26 mouse cellular contexts compared by ENCODE assay signal in the genomic region with DNA sequence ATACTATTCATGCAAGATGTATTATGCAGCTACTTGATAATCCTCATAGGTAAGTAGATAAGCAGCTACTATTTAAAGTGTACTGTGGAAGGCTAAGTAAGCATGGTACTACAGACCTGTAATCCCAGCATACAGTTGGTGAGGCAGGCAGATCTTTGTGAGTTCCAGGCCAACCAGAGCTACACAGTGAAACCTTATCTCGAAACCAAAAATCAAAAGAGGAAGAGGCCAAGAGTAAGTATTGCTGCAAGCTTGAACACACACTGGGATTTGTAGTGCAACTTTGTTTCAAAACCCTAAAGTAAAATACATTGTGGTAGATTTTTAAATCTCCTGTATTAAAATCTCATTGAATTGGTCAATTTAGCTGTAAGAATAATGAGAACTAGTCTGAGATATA. TPM values are rescaled to one million over a fixed set of nuclear protein-coding genes. Genes with fewer than 3 reads are reported as not detected.
DNase-seq lines count a peak whose midpoint lies in the region; ATAC-seq and TF ChIP-seq lines count a peak whose summit lies in the region.
"Had no signal": no experiment of that assay in that cellular context is flagged by ENCODE, and none has a peak within 500 bp of the region (broad histone marks: within the 10 kb centered on the region; RNA-seq: fewer than 3 reads in every experiment).

No protein-coding gene starts in this region.

- no peak for TF ChIP-seq EP300 in liver, postnatal 0 days (IDR thresholded peaks at IDR 0.05; ENCODE audit: low read depth)
- peak; percentile 26 to 59; a peak in 1 of 4 replicates for TF ChIP-seq EP300 in MEL (IDR thresholded peaks at IDR 0.05; ENCODE audit: low read depth in 1 of 2, low read length in 2 of 2)

- no peak for TF ChIP-seq POLR2A in MEL (IDR thresholded peaks at IDR 0.05; ENCODE audit: control insufficient read depth in 1 of 2, insufficient read depth in 1 of 2, low read depth in 1 of 2, low read length in 2 of 2, poor library complexity in 1 of 2)

- WGBS in liver, postnatal 0 days (ENCODE audit: insufficient replicate concordance) = 11% methylated on average over 1 of the region's 1 CpGs

- H3K4me2 ChIP-seq in liver, postnatal 0 days (ENCODE audit: low read depth, low read length) = no peak overlapping the region
- H3K4me2 ChIP-seq: embryonic facial prominence, embryonic 15.5 days; heart, embryonic 13.5 days; hindbrain, embryonic 12.5 days had no signal

- no peaks in the 10 kb centered on the region; the same call in 1 of the 2 replicates for H3K79me2 ChIP-seq in MEL (ENCODE audit: control insufficient read depth, insufficient read depth, low read length, poor library complexity)

- peak overlapping the region; percentile 48 for H3K27ac ChIP-seq in liver, postnatal 0 days (ENCODE audit: low read depth)
- H3K27ac ChIP-seq in MEL (ENCODE audit: control insufficient read depth, low read depth, low read length) = no peak overlapping the region
- H3K27ac ChIP-seq: embryonic facial prominence, embryonic 15.5 days; forebrain, embryonic 10.5 days; heart, embryonic 13.5 days; hindbrain, embryonic 12.5 days had no signal

- ATAC-seq in liver, postnatal 0 days = no peak
- ATAC-seq in megakaryocyte, adult 5-6 weeks (ENCODE audit: poor library complexity, severe bottlenecking) = peak; percentile 90
- ATAC-seq: forebrain, embryonic 14.5 days; hindbrain, embryonic 16.5 days; inflammation-experienced regulatory T-cells, adult 6 months had no signal

- TF ChIP-seq CTCF in liver, postnatal 0 days (IDR thresholded peaks at IDR 0.05; ENCODE audit: low read depth) = no peak
- no peak for TF ChIP-seq CTCF in MEL (IDR thresholded peaks at IDR 0.05 in 2 of 3, conservative IDR thresholded peaks at IDR 0.05 in 1 of 3; ENCODE audit: control insufficient read depth in 1 of 3, insufficient read depth in 1 of 3, low read depth in 2 of 3, low read length in 3 of 3, poor library complexity in 1 of 3, severe bottlenecking in 1 of 3)

- H3K4me1 ChIP-seq in liver, postnatal 0 days (ENCODE audit: insufficient read depth) = peaks cover 17% of the 10 kb centered on the region
- 0 out of 4 replicates have a peak, but pooled peaks cover 0 to 2% of the 10 kb centered on the region in 2 experiments for H3K4me1 ChIP-seq in MEL (ENCODE audit: control insufficient read depth in 1 of 2, insufficient read depth in 2 of 2, low read length in 2 of 2)
- H3K4me1 ChIP-seq: embryonic facial prominence, embryonic 15.5 days; forebrain, embryonic 10.5 days; hindbrain, embryonic 12.5 days had no signal

- no peaks in the 10 kb centered on the region for H3K9me3 ChIP-seq in liver, postnatal 0 days (ENCODE audit: low read length)
- no peaks in the 10 kb centered on the region for H3K9me3 ChIP-seq in MEL (replicated peaks; ENCODE audit: insufficient read depth, low read length)
- H3K9me3 ChIP-seq: embryonic facial prominence, embryonic 15.5 days; forebrain, embryonic 10.5 days; heart, embryonic 13.5 days; hindbrain, embryonic 12.5 days had no signal

- H3K9ac ChIP-seq in liver, postnatal 0 days (replicated peaks) = no peak overlapping the region
- H3K9ac ChIP-seq in MEL (ENCODE audit: control insufficient read depth, low read depth, low read length, poor library complexity, severe bottlenecking) = no peak overlapping the region
- H3K9ac ChIP-seq: embryonic facial prominence, embryonic 15.5 days; heart, embryonic 13.5 days; hindbrain, embryonic 12.5 days had no signal

- H3K27me3 ChIP-seq in liver, postnatal 0 days (ENCODE audit: insufficient read depth, low read length) = no peaks in the 10 kb centered on the region
- H3K27me3 ChIP-seq in MEL (ENCODE audit: control insufficient read depth in 1 of 2, insufficient read depth in 2 of 2, low read length in 2 of 2) = no peaks in the 10 kb centered on the region
- H3K27me3 ChIP-seq: embryonic facial prominence, embryonic 15.5 days; heart, embryonic 13.5 days; hindbrain, embryonic 12.5 days had no signal

- no peak for TF ChIP-seq RAD21 in MEL (IDR thresholded peaks at IDR 0.05; ENCODE audit: low read depth, low read length)

- no peak overlapping the region for H3K4me3 ChIP-seq in liver, postnatal 0 days (ENCODE audit: low read depth, low read length)
- H3K4me3 ChIP-seq in MEL (ENCODE audit: control insufficient read depth in 1 of 2, insufficient read depth in 1 of 2, low read depth in 2 of 2, low read length in 2 of 2) = no peak overlapping the region
- H3K4me3 ChIP-seq: embryonic facial prominence, embryonic 15.5 days; erythroblast, embryonic 14.5 days; forebrain, embryonic 10.5 days; heart, embryonic 13.5 days; hindbrain, embryonic 12.5 days had no signal

- DNase-seq in liver, postnatal 0 days = no peak
- DNase-seq in liver = no peak
- peak; percentile 69 for DNase-seq in A20 (ENCODE audit: low read depth, low spot score)
- peak; percentile 74 for DNase-seq in MEL (ENCODE audit: low read depth, low spot score)
- no peak for DNase-seq in Muller cell, postnatal 12 days (ENCODE audit: inconsistent ontology term)
- DNase-seq in retina, postnatal 1 day = no peak
- no peak for DNase-seq in layer of hippocampus, adult 18-20 months (ENCODE audit: low spot score in 2 of 2)
- DNase-seq: adrenal gland, adult 8-10 months; adrenal gland, postnatal 36 days; cerebellum, adult 2 months; cerebellum, postnatal 10 days; embryo, embryonic 11 days; gastrocnemius, postnatal 10 days; heart, postnatal 36 days had no signal

- no peaks in the 10 kb centered on the region; the same call in 1 of the 2 replicates for H3K36me3 ChIP-seq in liver, postnatal 0 days (replicated peaks; ENCODE audit: insufficient read depth, low read length)
- peaks cover 0 to 12% of the 10 kb centered on the region in 2 experiments; a peak in 2 of 4 replicates for H3K36me3 ChIP-seq in MEL (ENCODE audit: control insufficient read depth in 1 of 2, insufficient read depth in 2 of 2, low read length in 2 of 2)
- H3K36me3 ChIP-seq: embryonic facial prominence, embryonic 15.5 days; forebrain, embryonic 10.5 days; hindbrain, embryonic 12.5 days had no signal

TF ChIP-seq in MEL, 35 proteins besides CTCF, POLR2A, EP300 and RAD21:
- TF ChIP-seq MYB (IDR thresholded peaks at IDR 0.05; ENCODE audit: low read depth, low read length) = no peak
- TF ChIP-seq MAFK (IDR thresholded peaks at IDR 0.05; ENCODE audit: borderline replicate concordance, low read depth, low read length) = no peak
- TF ChIP-seq RCOR1 (IDR thresholded peaks at IDR 0.05; ENCODE audit: low read depth, low read length) = peak; percentile 99
- TF ChIP-seq SIN3A (IDR thresholded peaks at IDR 0.05; ENCODE audit: low read length) = no peak
- TF ChIP-seq E2F4 (IDR thresholded peaks at IDR 0.05; ENCODE audit: borderline replicate concordance, low read depth, low read length) = no peak
- TF ChIP-seq TCF12 (IDR thresholded peaks at IDR 0.05; ENCODE audit: low read depth, low read length) = 0 out of 2 replicates have a peak, but pooled peaks have one; percentile 14
- TF ChIP-seq ZNF384 (IDR thresholded peaks at IDR 0.05; ENCODE audit: low read depth, low read length) = no peak
- no peak for TF ChIP-seq USF2 (IDR thresholded peaks at IDR 0.05; ENCODE audit: borderline replicate concordance in 1 of 2, insufficient read depth in 1 of 2, low read depth in 1 of 2, low read length in 2 of 2)
- 0 out of 2 replicates have a peak, but pooled peaks have one; percentile 35 for TF ChIP-seq MYC (IDR thresholded peaks at IDR 0.05; ENCODE audit: low read depth, low read length)
- TF ChIP-seq UBTF (IDR thresholded peaks at IDR 0.05; ENCODE audit: borderline replicate concordance, insufficient read depth, low read depth, low read length) = no peak
- TF ChIP-seq GATA1 (IDR thresholded peaks at IDR 0.05; ENCODE audit: low read depth, low read length) = peak; percentile 81
- no peak for TF ChIP-seq TBP (IDR thresholded peaks at IDR 0.05; ENCODE audit: low read depth, low read length)
- no peak for TF ChIP-seq MXI1 (IDR thresholded peaks at IDR 0.05; ENCODE audit: low read depth, low read length)

RNA-seq across cellular contexts. Expression of a gene that starts 11.1 kb away (rescaled TPM):
- 858 and 927 TPM in 2 replicates for polyA plus RNA-seq in liver, postnatal 0 days (2015; fragmentation: Nextera tagmentation; extraction: Ambion mirVana)
- total RNA-seq in MEL (2012; rRNA removed) = 54.0 and 57.0 TPM in 2 replicates
- polyA plus RNA-seq in MEL (2012; ENCODE audit: insufficient read depth in 1 of 2, insufficient read length in 2 of 2, low read depth in 1 of 2, low replicate concordance in 2 of 2, missing spikeins in 1 of 2) = 10 to 100 TPM in 1 of 2 experiments, not detected in 1; 51.3 TPM
- 174 and 187 TPM in 2 replicates for total RNA-seq in megakaryocyte, adult 5-6 weeks (2015)
- 122 and 145 TPM in 2 replicates for total RNA-seq in megakaryocyte, adult 5-6 weeks (2017)
- 100 to 1,000 TPM; 120 to 127 TPM for total RNA-seq in layer of hippocampus, adult 18-20 months (2021)

RNA-seq across cellular contexts. Expression of a gene that starts 11.2 kb away (rescaled TPM):
- 17.0 and 17.4 TPM in 2 replicates for polyA plus RNA-seq in liver, postnatal 0 days (2015; fragmentation: Nextera tagmentation; extraction: Ambion mirVana)
- total RNA-seq in MEL (2012; rRNA removed) = 8.2 and 8.9 TPM in 2 replicates
- polyA plus RNA-seq in MEL (2012; ENCODE audit: insufficient read depth in 1 of 2, insufficient read length in 2 of 2, low read depth in 1 of 2, low replicate concordance in 2 of 2, missing spikeins in 1 of 2) = 10 to 100 TPM in 1 of 2 experiments, not detected in 1; 17.1 TPM
- total RNA-seq in megakaryocyte, adult 5-6 weeks (2015) = 13.6 and 14.2 TPM in 2 replicates
- 16.7 and 17.5 TPM in 2 replicates for total RNA-seq in megakaryocyte, adult 5-6 weeks (2017)
- 10 to 100 TPM; 84.8 to 86.0 TPM for total RNA-seq in layer of hippocampus, adult 18-20 months (2021)

RNA-seq across cellular contexts. Expression of a gene that starts 13.5 kb away (rescaled TPM):
- 0.08 and 0.19 TPM in 2 replicates for polyA plus RNA-seq in liver, postnatal 0 days (2015; fragmentation: Nextera tagmentation; extraction: Ambion mirVana)
- not detected in 2 replicates for total RNA-seq in MEL (2012; rRNA removed)
- polyA plus RNA-seq in MEL (2012; ENCODE audit: insufficient read depth in 1 of 2, insufficient read length in 2 of 2, low read depth in 1 of 2, low replicate concordance in 2 of 2, missing spikeins in 1 of 2) = not detected
- 0.27 TPM in 1 of 2 replicates, not detected in the other for total RNA-seq in megakaryocyte, adult 5-6 weeks (2015)
- total RNA-seq in megakaryocyte, adult 5-6 weeks (2017) = 0.33 TPM in 1 of 2 replicates, not detected in the other
- total RNA-seq in layer of hippocampus, adult 18-20 months (2021) = under 1 TPM; 0.27 to 0.38 TPM
- total RNA-seq: heart, postnatal 36 days had no signal
- polyA plus RNA-seq: C2C12; embryonic facial prominence, embryonic 11.5 days; embryonic facial prominence, embryonic 15.5 days; erythroblast, embryonic 14.5 days; heart, postnatal 0 days; inflammation-experienced regulatory T-cells, adult 6 months had no signal

Comparison
In these comparisons a context has a peak if more than half of its experiments do, and no peak if none do; other contexts are left out.
1. DNase-seq: peak in A20 (single experiment) and MEL (single experiment); none in liver, postnatal 0 days (single experiment), liver (single experiment), Muller cell, postnatal 12 days (single experiment), retina, postnatal 1 day (single experiment) and layer of hippocampus, adult 18-20 months (0 of 2).